Mouse (Mus musculus) intestine, postnatal 0 days (tissue): ENCODE data around the gene Tmed2. TPM values are rescaled to one million over a fixed set of nuclear protein-coding genes. Genes with fewer than 3 reads are reported as not detected.
A peak's percentile ranks its signal among the peaks of the same experiment; 100 is the strongest.
"Not testable (repeated sequence)": the region's sequence is repeated elsewhere in the genome, so short reads cannot be mapped to it uniquely, and the experiment has no call there.

ENCODE experiments used
- ATAC-seq: fragments of 200-750 bp; cut with Nextera tagmentation; 2 replicates; pipeline ENCODE4 v1.8.0; 2017; ENCODE audit warnings: mild to moderate bottlenecking, moderate TSS enrichment, moderate library complexity
- H3K27ac ChIP-seq: fragments of 300-500 bp; sonication (generic); 2 replicates; pipeline ENCODE4 v1.5.1; 2014; ENCODE audit warnings: mild to moderate bottlenecking, low read depth, low read length, moderate library complexity
- H3K27me3 ChIP-seq: fragments of 300-500 bp; sonication (generic); replicated peaks from 2 replicates; pipeline ENCODE4 v1.6.1; 2014; ENCODE audit warnings: low read length, mixed read lengths; ENCODE audit not compliant: control insufficient read depth, insufficient read depth
- H3K36me3 ChIP-seq: fragments of 300-500 bp; sonication (generic); 2 replicates; pipeline ENCODE4 v1.6.1; 2014; ENCODE audit warnings: mild to moderate bottlenecking, moderate library complexity; ENCODE audit not compliant: control insufficient read depth, insufficient read depth
- H3K4me1 ChIP-seq: fragments of 300-500 bp; sonication (generic); replicated peaks from 2 replicates; pipeline ENCODE4 v1.6.1; 2014; ENCODE audit warnings: antibody characterized with exemption, low read length, mixed read lengths; ENCODE audit not compliant: control insufficient read depth, insufficient read depth
- H3K4me2 ChIP-seq: fragments of 300-500 bp; sonication (generic); replicated peaks from 2 replicates; pipeline ENCODE4 v1.6.1; 2014; ENCODE audit warnings: low read depth, mild to moderate bottlenecking, moderate library complexity
- H3K4me3 ChIP-seq: fragments of 300-500 bp; sonication (generic); 2 replicates; pipeline ENCODE4 v1.5.1; 2014; ENCODE audit warnings: low read depth, low read length
- H3K9ac ChIP-seq: fragments of 300-500 bp; sonication (generic); 2 replicates; pipeline ENCODE4 v1.6.1; 2014; ENCODE audit warnings: mild to moderate bottlenecking, low read depth, low read length
- H3K9me3 ChIP-seq: fragments of 300-500 bp; sonication (generic); 2 replicates; pipeline ENCODE4 v1.6.1; 2016; ENCODE audit warnings: mixed run types; ENCODE audit not compliant: control insufficient read depth
- CTCF ChIP-seq: sonication (generic); IDR thresholded peaks from 2 replicates; pipeline ENCODE4 v1.5.1; 2016; ENCODE audit warnings: low read depth, mild to moderate bottlenecking, control low read depth, antibody characterized with exemption, moderate library complexity
- WGBS: fragments of 180-500 bp; shearing (Covaris S2); extraction: QIAGEN DNeasy Blood & Tissue Kit; methylation state at CpG from one replicate; pipeline ENCODE4 v1.1.7; 2014; 5-methylcytosine and 5-hydroxymethylcytosine counted together
- polyA plus RNA-seq: library from polyadenylated mRNA; unstranded; fragments of >200 nt; fragmentation: Nextera tagmentation; extraction: Ambion mirVana; gene quantifications from 2 replicates; pipeline ENCODE4 v1.2.1, GENCODE M21; 2015

Gene Tmed2
- polyA plus RNA-seq, 1 experiment from 2014 or later = 414 TPM

DNA sequence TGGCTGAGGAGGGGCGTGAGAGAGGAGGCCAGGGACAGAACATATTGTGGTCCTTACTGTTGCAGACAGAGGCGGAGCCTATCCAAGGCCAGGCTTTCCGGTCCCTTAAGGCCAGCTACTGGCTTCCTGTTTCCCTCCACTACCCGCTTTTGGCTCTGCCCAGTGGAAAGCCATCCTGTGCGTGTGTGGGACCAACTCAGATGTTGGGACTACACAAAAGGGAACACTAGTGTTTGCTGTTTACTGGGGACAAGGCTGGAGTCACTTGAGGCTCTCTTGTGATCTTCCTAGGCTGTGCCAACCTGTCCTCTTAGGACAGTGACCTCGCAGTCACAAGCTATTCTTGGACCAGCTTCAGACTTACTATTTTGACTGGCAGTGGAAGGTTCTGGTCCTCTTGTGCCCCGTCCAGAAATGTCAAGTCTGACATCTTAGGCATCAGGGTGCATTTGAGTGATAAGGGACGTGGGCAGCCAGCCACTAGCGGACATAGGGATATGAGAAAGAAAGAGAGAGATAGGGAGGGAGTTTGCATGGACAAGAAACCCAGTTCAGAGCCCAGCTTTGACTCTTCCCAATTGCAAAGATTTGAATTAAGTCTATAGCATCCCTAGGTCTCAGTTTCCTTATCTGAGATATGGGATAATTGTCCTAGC is 42.1 kb upstream of the Tmed2 start:
- Histone ChIP-seq H3K4me1 (no peaks in the 10 kb centered on the region), H3K4me3 (no peak overlapping the region), H3K27ac (0 out of 2 replicates have a peak overlapping the region, but pooled peaks have one; percentile 8), H3K9ac (no peak overlapping the region), H3K9me3 (no peaks in the 10 kb centered on the region), H3K36me3 (peaks cover 17% of the 10 kb centered on the region), H3K27me3 (no peaks in the 10 kb centered on the region), H3K4me2 (no peak overlapping the region)
- no peak for TF ChIP-seq CTCF
- ATAC-seq = no peak
- WGBS = 72% methylated on average over 9 of the region's 9 CpGs

DNA sequence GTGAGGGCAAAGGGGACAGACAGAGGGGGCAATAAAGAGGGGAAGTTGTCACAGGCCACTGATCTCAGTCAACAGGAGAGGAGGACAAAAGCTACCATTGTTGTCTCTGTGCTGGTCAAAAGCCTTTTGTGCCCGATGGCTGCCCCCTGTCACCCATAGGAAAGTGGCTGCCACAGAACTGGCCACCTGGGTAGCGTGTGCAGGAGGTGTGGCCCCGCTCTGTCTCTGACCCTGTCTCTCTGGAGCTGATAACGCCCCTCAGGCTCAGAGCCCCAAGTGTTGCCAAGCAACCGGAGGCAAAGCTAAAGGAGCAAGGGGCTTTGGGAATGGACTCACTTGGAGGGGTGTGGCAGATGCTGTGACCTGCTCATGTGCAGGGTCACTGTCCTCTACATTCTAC is 41.5 kb upstream of the Tmed2 start:
- ATAC-seq = no peak
- WGBS = 30% methylated on average over 5 of the region's 5 CpGs
- H3K4me1 ChIP-seq = no peaks in the 10 kb centered on the region
- H3K36me3 ChIP-seq = peaks cover 17% of the 10 kb centered on the region
- no peak for TF ChIP-seq CTCF
- H3K27ac ChIP-seq = 0 out of 2 replicates have a peak overlapping the region, but pooled peaks have one; percentile 8
- H3K9ac ChIP-seq = no peak overlapping the region
- H3K9me3 ChIP-seq = no peaks in the 10 kb centered on the region
- H3K4me2 ChIP-seq = no peak overlapping the region
- no peak overlapping the region for H3K4me3 ChIP-seq
- H3K27me3 ChIP-seq = no peaks in the 10 kb centered on the region

DNA sequence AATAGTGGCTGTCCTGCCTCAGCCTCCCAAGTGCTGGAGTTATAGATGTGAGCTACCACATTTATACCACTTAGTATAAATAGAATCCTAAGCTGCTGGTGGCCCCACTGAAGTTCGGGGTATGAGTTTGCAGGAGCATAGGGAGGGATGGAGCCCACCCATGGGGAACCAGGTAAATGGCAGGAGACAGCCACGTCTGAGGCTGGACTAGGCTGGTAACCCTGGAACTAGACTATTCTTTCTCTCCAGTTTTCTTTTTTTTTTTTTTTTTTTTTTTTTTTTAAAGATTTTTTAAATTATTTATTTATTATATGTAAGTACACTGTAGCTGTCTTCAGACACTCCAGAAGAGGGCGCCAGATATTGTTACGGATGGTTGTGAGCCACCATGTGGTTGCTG is 40.5 kb upstream of the Tmed2 start:
- H3K27me3 ChIP-seq, H3K4me1 ChIP-seq, H3K27ac ChIP-seq, H3K4me2 ChIP-seq, H3K9me3 ChIP-seq, ATAC-seq, H3K9ac ChIP-seq, H3K4me3 ChIP-seq: not testable (repeated sequence)
- WGBS = 84% methylated on average over 2 of the region's 4 CpGs
- peaks cover 17% of the 10 kb centered on the region for H3K36me3 ChIP-seq

DNA sequence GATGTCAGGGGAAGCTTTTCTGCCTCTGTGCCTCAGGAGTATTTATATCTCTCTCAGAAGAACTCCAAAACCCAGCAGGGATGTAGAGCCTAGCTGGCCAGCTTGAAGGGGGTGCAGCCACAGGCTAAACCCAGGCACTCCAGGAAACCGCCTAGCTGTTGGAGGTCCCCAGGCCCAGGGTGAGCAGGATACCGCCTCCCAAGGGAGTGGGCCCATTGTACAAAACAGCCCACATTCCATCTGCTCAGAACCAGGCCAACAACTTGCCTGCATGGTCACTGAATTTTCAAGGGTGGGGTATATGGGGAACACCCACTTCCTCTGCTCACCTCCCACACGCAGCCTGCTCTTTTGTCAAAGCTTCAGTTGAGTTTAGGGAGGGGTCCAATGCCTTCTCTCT is 39.9 kb upstream of the Tmed2 start:
- Histone ChIP-seq H3K27me3 (no peaks in the 10 kb centered on the region), H3K4me1 (no peaks in the 10 kb centered on the region), H3K9ac (no peak overlapping the region), H3K9me3 (no peaks in the 10 kb centered on the region), H3K4me3 (no peak overlapping the region), H3K27ac (no peak overlapping the region), H3K36me3 (peaks cover 17% of the 10 kb centered on the region), H3K4me2 (no peak overlapping the region)
- 85% methylated on average over 3 of the region's 3 CpGs for WGBS
- no peak for TF ChIP-seq CTCF
- ATAC-seq = no peak

DNA sequence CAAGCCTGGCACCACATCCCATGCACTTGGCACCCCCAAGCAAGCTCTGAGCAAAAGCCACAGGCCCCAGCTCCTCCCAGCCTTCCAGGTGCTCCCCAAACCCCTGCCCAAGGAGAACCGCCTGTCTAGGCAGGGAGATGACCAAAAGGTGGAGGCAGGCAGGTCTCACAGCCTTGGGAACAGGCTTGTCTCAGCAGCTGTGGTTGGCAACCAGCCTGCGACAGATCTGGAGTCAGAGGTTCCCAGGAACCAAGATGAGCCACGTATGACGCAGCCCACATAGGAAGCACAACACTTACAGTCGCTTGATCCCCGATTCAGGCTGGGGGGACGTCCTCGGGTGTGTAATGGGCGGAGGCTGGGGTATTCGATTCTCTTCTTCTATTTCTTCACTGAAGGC is 39.0 kb upstream of the Tmed2 start:
- no peak for ATAC-seq
- no peak for TF ChIP-seq CTCF
- Histone ChIP-seq H3K9me3 (no peaks in the 10 kb centered on the region), H3K4me2 (no peak overlapping the region), H3K27ac (no peak overlapping the region), H3K4me3 (no peak overlapping the region), H3K36me3 (peaks cover 10% of the 10 kb centered on the region; the same call in 1 of the 2 replicates), H3K9ac (no peak overlapping the region), H3K27me3 (no peaks in the 10 kb centered on the region), H3K4me1 (no peaks in the 10 kb centered on the region)
- 92% methylated on average over 10 of the region's 10 CpGs for WGBS

DNA sequence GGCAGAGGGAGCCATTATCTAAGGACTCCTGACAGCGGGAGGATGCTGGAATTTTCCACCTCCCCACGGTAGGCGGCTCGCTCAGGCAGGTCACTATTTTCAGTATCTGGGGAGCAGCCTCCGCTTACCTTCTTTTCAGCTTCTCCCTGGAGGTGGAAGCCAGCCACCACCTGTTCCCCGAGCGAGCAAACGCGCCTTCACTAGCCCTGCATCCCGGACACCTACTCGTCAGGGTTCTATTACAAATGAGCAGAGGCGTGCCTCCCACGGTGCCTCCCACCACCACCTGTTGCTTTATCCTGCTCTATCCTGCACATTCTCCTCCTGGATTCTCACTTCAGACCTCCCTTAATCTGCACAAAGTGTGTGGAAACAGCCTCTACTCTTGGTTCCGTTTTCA is 36.8 kb upstream of the Tmed2 start:
- Histone ChIP-seq H3K27ac (no peak overlapping the region), H3K9ac (no peak overlapping the region), H3K27me3 (no peaks in the 10 kb centered on the region), H3K36me3 (peaks cover 9% of the 10 kb centered on the region; the same call in 1 of the 2 replicates), H3K4me2 (no peak overlapping the region), H3K4me1 (no peaks in the 10 kb centered on the region), H3K9me3 (no peaks in the 10 kb centered on the region), H3K4me3 (no peak overlapping the region)
- 69% methylated on average over 14 of the region's 14 CpGs for WGBS
- no peak for TF ChIP-seq CTCF
- no peak for ATAC-seq

DNA sequence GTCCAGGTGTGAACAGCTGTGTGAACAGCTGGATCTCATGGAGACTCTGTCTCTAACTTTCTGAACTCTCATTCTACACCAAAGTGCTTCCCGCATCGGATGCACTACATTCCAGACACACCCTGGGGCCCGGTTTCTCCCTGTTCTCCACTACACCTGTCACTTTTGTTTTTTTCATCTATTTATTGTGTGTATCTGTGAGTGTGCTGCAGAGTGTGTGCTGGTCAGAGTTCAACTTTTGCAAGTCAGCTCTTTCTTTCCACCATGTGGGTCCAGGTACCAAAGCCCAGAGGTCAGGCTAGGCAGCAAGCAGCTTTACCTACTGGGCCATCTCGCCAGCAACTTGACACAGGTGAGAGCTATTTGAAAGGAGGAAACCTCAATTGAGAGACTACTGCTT is 35.3 kb upstream of the Tmed2 start:
- H3K9ac ChIP-seq = no peak overlapping the region
- no peak overlapping the region for H3K4me2 ChIP-seq
- H3K4me1 ChIP-seq = no peaks in the 10 kb centered on the region
- no peak overlapping the region for H3K4me3 ChIP-seq
- no peak overlapping the region for H3K27ac ChIP-seq
- no peak for TF ChIP-seq CTCF
- peaks cover 9% of the 10 kb centered on the region; the same call in 1 of the 2 replicates for H3K36me3 ChIP-seq
- H3K27me3 ChIP-seq = no peaks in the 10 kb centered on the region
- WGBS = 49% methylated on average over 4 of the region's 4 CpGs
- ATAC-seq = peak; percentile 72
- H3K9me3 ChIP-seq = no peaks in the 10 kb centered on the region
